Mouse (Mus musculus) T-helper 17 cell (primary cell): ENCODE data around the gene Fam229a.

Experiments used
- in situ Hi-C, 2 experiments: fragments of 300-600 bp; cut with MboI, MseI; formaldehyde crosslinking; loops; 1 replicate in 1 of 2; 2 replicates in 1 of 2; pipeline ENCODE4 v1.15.1; 2025; ENCODE audit warnings: high pct_unique_total_duplicates in 2 of 2

Fam229a gene

DNA sequence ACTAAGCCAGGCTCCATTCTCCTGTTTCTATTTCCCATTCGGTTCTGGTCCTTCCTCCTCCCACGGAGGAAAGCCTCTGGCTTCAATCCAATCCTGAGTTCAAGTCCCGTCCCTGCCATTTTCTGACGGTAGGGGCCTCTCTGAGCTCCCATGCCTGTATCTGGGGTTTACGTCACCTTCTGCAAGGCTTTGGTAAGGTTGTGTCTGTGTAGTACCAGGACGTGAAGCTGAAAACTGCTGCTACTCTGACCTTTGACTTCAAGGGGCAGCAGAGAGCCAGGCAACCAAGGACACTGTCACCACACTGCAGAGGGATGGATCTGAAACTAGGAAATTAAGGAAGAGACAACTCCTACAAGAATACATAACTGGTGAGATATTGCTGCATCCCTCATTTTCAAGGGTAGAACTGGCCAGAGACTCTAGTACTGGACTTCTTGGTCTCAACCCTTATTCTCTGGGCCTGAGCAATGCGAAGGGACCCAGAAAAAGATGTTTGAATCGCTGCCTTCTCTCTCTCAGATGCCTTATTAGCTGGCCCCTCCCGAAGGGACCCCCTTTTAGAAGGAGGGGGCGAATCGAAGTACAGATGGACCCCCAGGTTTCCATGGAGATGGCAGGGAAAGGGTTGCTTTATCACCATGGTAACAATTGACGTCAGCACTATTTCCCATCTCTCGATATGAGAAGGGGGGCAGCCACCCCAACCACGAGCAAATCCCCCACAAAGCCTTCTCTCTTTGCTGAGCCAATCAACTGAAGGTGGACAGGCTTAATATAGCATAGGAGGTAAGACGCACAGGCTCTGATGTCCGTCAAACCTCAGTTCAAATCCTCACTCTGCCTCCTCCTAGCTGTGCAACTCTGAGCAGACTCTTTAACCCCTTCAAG lies 4.9 kb downstream of the Fam229a start:
- in situ Hi-C loops = loop anchor here in 1 of 2 experiments (10.0 kb wide), 1 partner anchor 559 kb away; no protein-coding TSS in a partner anchor

GRCm38 (mm10) chr4:129496631-129497030 lies 5.6 kb downstream of the Fam229a start:
- in situ Hi-C loops = loop anchor here in 1 of 2 experiments (10.0 kb wide), 1 partner anchor 558 kb away; no protein-coding TSS in a partner anchor

DNA sequence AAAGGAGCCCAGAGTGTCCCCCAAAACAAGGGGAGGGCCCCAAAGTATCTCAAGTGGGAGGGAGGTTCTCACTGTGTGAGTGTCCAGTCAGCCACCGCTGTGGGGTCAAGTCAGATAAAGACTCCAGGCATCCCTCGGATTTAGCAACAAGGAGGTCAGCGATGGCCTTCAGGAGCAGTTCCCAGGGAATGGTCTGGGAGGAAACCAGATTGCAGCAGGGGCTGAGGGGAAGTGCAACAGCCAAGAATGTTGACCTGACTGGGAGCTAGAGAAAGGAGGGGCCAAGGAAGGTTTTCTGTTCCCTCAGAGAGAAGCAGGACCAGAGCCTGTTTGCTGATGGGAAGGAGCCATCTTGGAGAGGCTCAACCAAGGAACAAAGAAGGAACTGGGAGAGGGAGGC lies 8.0 kb downstream of the Fam229a start:
- in situ Hi-C loops = loop anchor here in 1 of 2 experiments (10.0 kb wide), 1 partner anchor 556 kb away; no protein-coding TSS in a partner anchor

- in situ Hi-C loops = no loop called here
Measured at GRCm38 (mm10) chr4:129500017-129500416, 9.0 kb downstream of the Fam229a start.

GRCm38 (mm10) chr4:129500607-129501566 lies 9.9 kb downstream of the Fam229a start:
- in situ Hi-C loops = no loop called here

DNA sequence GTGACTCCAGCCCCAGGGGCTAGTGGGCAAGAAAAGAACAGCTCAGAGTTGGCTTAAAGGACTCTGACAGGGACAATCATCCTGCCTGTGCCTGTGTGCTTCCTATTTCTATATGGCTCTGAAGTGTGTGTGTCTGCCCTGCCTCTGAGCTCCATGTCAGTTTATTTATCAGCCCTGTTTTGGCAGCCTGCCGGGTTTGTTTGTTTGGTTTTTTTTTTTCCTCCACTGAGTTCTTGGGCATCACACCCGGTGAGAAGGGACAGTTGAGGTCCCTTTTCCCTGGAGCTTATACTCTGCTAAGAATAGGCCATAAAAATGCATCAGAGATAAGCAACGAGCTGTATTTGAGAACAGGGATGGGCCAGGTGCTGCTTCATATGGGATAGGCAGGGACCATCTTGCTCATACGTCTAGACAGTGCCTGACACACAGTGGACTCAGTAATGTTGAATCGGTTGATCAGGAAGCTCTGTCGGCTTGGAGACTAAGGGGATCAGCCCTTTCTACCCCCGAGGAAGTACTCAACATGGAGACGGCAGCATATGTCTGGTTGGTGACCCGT lies 11.4 kb downstream of the Fam229a start:
- in situ Hi-C loops = no loop called here

DNA sequence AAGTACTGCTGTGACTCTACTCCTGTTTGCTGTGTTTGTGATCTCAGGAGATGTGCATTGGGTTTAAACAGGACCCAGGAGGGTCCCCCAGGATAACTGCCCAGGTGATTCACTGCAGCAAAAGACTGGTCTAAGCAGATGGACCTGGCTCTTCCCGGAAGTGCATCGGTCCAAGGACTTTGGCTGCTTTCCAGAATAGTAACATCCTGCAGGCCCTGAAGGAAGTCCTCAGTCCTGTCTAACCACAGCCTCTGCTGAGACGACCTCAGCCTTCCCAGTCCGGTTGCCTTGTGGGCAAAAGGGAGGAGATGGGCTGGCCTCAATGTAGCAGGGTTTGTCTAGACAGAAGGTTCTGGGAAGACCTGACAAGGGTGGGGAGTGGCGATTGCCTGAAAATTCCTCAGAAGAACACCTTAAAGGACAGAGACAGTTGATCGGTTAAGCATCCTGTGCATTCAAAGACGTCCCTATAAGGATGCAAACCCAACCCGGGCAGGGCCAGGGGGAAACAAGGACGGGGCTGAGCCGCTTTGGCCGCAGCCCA lies 12.0 kb downstream of the Fam229a start:
- in situ Hi-C loops = no loop called here

DNA sequence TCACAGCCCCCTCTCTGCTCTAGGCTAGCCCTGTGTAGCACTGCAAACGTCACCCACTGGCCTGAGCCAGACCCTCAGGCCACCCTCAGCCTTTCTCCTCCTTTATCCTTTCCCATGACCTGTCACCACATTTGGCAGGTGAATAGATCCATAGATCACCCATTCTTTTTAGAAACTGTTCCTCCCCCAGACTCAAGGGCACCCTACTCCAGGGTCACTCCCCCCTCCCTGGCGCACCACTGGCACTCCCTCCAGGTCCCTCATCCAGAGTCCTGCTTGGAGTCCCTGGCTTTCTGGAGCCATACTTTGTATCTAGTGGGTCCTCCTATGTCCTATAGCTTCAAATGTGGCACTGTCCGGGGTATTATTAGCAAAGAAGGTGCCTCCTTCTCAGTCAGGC lies 14.5 kb downstream of the Fam229a start:
- in situ Hi-C loops = no loop called here

DNA sequence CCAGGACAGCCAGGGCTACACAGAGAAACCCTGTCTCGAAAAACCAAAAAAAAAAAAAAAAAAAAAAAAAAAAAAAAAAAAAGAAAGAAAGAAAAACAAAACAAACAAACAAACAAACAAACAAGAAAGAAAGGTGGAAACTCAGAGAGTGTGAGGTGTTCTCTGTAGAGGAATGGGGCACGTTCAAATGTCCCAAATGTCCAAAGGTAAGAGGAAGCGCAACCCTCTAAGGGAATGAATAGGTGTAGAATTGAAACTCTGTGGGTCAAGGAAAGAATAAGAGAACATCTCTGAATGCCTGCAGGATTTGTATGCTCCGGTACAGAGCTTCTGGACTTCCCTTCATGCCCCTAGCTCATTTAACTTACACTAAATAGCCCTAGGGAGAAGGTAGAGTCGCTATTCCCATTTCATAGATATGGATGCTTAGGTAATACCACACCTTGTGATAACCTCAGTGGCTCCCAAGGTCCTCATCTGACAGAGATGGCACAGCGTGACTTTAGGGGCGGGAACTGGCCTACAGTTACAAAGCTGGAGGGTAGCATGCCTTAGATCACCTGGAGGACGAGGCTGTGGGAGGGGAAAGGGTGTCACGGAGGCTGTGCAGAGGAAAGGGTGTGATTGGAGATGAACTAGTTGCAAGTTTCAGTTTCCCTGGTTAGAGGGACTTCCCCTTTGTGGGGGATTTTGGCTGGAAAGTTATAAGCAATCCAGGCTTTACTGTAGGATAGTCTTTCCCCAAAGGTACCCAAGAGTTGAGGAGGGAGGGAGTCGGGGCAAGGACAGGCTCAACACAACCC lies 16.6 kb downstream of the Fam229a start:
- in situ Hi-C loops = no loop called here

GRCm38 (mm10) chr4:129508237-129508515 lies 17.2 kb downstream of the Fam229a start:
- in situ Hi-C loops = no loop called here

DNA sequence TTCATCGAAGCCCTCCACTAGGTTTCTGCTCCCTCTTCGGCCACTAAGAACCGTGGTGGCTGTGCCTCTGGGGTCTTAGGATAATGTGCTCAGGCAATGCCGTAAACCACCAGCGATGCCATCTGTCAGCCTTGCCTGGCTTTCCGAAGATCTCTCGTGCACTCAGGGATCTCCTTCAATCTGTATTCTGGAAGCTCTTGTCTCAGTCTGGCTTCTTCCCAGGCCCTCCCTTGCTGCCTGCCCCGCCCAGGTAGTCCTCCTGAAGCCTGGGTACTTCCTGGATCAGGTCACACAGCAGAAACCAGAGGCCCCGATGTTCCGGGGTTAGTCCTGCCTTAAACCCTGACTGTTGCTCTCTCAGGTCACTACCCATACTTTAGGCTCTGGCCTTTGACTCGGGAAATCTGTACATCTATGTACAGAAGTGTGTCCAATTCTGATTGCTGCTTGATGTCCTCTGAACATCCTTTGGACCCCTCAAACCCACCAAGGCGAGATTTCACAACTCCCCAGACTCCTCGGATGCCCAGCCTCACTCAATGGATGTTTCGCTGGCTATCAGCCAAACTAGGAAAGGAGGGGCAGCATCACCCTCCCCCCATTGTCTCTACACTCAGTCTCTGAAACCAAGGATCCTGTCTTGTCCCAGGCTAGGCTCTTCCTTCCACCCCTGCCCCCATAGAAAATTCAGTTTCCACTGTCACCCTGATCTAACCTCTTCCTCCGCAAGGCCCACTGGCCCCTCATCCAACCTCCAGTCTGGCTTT lies 18.0 kb downstream of the Fam229a start:
- in situ Hi-C loops = no loop called here

DNA sequence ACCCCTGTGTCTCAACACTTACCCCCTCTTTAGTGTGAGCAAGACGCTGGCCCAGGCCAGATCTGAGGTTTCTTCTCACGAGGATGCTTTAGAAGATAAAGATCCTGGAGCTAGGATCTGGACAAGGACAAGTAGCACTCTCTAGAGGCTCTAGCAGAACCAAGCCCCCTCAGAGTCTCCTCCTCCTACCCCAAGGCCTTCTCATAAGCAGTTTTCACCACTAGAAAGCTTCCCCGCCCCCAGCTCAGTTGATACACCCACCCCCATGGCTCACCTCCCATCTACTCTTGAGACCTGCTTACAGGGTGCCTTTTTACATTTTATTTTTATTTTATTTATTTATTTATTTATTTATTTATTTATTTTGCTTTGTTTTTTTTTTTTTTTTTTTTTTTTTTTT lies 18.7 kb downstream of the Fam229a start:
- in situ Hi-C loops = no loop called here

- in situ Hi-C loops = no loop called here
Measured at GRCm38 (mm10) chr4:129510723-129511412, 19.9 kb downstream of the Fam229a start.

GRCm38 (mm10) chr4:129511413-129512096 lies 20.6 kb downstream of the Fam229a start:
- in situ Hi-C loops = no loop called here

GRCm38 (mm10) chr4:129513086-129513767 lies 22.2 kb downstream of the Fam229a start, which contains the start of gene Marcksl1:
Gene Marcksl1 (plus strand): TSS chr4:129513581.
- in situ Hi-C loops = no loop called here

DNA sequence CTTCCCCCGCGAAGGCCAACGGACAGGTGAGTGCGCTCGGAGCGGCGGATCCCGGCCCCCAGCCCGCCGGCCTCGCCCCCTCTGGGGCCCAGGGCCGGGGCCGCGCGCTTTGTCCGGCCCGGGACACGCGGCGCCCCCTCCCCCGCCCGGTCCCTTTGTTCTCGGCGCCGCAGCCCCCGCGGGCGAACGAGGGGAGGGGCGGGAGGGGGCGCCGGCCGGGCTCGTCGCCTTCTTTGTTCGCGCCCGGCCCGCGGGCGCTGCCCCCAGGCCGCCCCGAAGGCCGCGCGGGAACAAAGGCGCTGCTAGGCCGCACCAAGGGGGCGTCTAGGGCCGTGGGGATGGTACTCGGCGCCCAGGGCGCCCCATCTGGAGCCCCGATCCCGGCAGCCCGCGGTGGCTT lies 22.9 kb downstream of the Fam229a start:
- in situ Hi-C loops = no loop called here

DNA sequence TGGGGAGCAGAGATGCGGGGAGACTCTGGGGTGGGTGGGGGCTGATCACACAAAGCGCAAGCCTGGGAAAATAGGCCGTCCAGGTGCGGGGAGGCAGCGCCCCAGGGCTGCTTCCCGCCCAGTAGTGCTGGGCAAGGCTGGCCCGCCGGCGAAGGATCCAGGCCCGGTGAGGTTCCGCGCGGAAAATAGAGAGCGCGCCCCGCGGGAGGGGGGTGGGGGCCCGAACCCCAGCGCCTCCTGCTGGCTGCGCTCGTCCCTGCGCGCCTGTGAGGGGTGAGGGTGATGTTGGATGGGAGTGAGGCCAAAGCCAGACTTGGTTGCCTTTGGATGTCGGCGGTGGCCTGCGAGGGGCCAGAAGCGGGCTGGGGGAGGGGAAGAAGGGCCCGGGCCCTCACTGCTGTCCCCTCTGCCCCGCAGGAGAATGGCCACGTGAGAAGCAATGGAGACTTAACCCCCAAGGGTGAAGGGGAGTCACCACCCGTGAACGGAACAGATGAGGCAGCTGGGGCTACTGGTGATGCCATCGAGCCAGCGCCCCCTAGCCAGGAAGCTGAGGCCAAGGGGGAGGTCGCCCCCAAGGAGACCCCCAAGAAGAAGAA lies 23.4 kb downstream of the Fam229a start:
- in situ Hi-C loops = no loop called here

GRCm38 (mm10) chr4:129516925-129517324 lies 25.9 kb downstream of the Fam229a start:
- in situ Hi-C loops = no loop called here
